Mouse (Mus musculus) left cerebral cortex, adult 18-20 months (tissue): ENCODE measurements at regions not wholly inside any gene's neighbourhood (a gene's known extent, or its start where the extent isn't known, plus 50 kb on each side); places are given as distances from the start of the nearest gene placed in this dataset.
A peak's percentile ranks its signal among the peaks of the same experiment; 100 is the strongest.

ENCODE experiments used
- DNase-seq, 2 experiments: peaks; one replicate each; pipeline ENCODE4 v3.0.0; 2021 to 2022; ENCODE audit warnings: low spot score in 2 of 2, mixed read lengths in 1 of 2

DNA sequence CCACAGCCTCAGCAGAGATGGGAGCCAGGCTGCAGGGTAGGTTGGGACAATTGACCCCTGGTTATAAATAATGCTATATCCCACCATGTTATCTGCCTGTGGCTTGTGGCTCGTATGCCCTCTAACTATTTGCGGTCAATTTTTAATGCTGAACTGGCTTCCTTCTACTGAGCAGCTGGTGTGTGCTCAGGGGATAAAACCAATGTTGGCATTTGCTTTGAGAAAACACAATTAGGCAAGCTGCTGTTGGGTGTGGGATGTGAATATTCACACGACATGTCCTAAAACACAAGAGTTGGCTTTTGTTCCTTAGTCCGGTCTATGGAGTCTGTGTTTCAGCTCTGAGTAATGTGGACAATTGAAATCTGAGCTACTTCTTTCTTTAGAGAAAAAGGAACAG lies 123.6 kb upstream of the Npvf start:
- no peak for DNase-seq

DNA sequence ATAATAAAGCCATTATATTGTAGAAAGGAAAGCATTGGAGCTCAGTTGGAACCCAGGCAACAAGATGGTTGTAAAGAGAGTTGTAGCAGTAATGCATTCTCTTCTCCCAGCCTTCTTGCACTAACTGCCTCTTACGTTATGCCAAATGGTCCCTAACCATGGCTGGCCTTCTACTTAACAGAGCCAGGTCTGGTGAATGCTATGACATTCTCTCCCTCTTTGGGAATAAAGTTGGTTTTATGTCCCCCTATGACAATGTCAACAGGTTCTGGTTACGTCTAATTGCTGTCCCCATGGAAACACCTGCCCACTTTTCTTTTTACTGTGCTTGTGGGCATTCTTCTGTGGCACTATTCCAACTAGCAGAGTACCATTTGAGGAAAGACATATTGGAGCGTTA lies 126.4 kb upstream of the Npvf start:
- DNase-seq: no peak

DNA sequence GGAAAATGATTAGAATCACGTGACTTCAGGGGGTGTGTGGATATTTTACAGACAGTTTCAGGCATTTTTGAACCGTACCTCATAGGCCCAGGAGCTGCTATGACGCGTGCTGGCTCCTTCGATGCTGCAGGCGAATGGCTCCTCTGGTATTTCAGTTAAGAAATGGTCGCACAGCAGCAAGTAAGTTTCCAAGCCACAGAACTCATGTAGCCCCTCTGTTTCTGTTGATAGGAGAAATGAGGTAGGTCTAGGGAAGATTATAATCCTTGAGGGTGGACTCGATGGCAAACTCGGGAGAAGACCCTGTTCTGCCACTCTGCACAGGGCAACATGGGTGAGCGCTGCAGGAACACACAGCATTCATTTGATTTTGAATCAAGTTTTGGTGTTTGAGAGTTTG lies 127.0 kb upstream of the Npvf start:
- DNase-seq: no peak

DNA sequence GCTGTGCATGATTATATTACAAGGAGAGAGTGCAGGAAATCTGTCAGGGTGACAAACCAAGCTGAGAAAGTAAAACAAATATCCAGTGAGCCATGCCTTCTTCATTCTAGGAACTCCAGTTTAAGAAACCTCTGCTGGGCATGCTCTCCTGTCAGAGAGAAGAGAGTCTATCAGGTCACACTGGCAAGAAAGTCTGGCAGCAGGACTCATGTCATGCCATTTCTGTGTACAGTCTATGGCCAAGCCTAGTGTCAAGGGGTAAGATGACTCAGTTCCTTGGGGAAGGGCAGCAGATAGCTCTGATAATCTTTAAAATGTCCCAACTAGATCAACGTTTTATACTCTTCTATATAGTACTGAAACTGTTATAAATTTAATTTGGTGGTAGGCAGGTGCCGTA lies 128.0 kb upstream of the Npvf start:
- DNase-seq: no peak

DNA sequence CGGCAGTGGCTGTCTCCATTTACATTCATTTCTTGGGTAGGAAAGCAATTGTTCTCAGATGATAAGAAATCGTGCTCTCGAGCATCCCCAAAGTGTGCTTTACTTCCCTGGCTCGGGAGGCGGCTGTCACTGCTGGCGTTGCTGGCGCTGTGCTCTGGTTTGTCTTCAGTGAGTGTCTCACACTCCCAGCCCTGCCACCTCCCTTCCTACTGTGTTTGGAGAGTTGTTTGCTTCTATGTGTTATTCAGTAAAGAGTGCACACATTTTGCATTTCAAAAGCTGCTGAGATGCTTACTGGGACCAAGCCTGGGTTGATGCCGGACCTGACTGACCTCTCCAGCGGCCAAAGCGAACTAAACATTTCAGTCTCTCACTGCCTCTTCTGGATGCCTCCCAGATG lies 129.3 kb upstream of the Npvf start:
- DNase-seq: peak; percentile 20 to 46

DNA sequence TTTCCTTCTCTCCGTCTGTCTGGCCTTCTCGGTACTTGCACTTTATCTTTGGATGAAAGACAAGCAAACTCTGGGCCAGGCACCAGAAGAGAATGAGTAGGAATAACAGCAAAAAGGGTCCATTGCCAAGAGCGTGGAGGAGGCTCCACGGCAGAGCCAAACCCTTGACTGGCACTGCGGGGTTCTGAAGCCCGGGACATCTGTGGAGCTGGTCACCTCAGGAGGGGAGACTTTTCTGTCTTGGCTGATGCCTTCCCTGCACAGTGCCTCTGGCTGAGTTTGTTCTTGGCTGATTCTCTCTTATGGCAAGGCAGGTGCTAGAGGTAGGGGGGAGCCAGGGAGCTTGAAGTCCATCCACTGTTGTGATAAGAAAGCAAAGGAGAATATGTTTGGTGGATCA lies 130.1 kb upstream of the Npvf start:
- no peak for DNase-seq

DNA sequence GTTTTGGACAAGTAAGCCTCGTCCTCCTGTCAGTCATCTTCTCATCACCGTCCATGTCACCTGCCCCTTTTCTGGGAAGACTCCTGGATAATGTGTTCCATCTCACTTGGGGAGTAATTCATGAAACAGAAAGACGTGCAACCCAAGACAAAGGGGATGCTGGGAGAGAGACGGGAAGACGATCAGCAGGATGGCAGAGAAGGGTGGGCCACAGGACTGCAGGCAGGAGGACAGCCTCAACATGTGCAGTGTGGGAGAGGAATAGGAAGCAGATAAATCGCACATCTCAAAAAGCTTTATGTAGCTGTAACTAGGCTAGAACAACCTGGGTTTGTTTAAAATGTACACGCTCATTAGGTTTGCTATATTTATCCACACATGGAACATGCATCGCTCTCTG lies 133.4 kb upstream of the Npvf start:
- DNase-seq: no peak

DNA sequence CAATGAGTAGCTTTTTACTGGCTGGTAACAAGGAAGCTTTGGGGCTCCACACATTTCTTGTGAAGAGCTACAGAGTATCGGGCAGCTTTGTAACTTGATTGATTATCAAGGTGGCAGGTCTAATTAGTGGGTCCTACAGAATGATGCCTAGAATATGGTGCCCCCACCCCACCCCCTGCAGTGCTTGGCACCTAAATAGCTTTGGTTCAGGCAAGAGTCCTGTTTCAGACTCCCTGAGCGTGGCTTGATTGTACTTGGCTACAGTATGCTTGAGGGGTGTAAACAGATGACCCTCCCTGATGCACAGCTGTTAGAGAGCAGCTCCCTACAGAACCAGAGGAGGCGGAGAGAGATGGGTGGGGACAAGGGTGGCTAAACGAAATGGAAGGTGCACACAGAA lies 145.7 kb upstream of the Npvf start:
- no peak for DNase-seq

DNA sequence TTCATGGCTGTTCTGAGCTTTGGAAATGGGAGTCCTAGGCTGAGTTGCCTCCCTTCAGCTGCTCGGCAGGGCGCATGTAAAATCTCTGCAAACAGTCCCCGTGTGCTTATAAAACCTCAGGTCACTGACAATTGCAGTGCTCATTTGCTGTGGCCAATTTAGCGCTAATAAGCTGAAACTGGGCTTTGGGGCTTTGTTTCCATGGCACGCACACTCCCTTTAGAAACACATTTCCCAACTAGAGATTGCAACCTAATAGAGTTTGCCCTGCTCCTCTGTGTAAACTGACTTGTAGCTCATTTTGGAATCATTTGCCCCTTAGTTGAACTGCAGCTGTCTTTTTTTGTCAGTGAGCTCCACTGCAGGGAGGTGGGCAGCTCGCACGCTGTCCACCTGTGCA lies 148.7 kb upstream of the Npvf start:
- no peak for DNase-seq

DNA sequence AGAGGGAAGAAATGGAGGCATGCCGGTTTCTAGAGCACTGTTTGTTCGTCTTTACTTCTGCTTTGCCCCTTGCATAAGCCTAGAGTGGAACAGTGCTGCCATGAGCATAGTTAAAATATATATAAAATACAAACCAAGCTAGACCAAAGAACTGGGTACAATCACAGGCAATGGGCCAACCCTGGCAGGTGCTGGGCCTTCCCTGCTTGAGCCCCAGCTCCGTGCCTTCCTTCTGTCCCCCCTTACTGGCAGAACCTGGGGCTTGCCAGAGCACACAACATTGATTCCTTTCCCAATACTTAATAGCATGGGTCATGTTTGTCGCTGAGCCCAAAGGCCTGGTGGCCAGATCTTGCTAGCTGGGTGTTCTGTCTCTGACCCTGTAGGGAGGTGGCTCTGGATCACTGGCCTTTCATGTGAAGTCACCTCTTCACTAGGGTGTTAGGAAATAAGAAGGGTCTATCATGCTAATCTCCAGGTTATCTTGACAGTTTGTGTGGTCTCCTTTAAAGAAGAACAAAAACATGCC lies 150.3 kb upstream of the Npvf start:
- DNase-seq: no peak

DNA sequence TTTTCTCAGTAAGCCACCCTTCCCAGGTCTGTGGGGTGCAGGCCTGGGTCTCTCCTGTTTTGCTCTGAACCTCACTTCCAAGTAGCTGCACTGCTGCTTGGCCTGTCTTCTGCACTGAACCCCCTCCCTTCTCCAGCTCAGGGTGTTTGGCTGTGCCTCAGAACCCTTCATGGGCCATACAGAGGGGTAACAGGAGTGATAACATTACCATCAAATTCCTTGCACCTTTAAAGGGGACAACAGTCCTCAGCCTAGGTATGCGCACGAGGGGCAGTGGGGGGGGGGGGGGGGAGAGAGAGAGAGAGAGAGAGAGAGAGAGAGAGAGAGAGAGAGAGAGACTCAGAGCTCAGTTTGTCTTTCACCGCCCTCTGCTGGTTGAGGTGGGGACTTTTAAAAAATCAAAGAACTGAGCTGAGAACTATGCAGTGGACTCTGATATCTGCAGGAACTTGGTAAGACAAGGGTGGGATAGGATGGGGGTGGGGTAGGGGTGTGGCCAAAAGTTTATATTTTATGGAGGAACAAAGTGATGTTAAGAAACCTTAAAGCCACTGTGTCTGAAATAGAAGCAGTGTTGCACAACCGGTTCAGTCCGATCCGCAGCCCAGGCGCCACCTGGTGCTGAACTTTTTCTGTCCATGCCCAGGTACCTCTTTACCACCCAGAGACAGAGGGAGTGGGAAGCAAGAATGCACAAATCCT lies 152.3 kb upstream of the Npvf start:
- peak; percentile 43 to 52 for DNase-seq

DNA sequence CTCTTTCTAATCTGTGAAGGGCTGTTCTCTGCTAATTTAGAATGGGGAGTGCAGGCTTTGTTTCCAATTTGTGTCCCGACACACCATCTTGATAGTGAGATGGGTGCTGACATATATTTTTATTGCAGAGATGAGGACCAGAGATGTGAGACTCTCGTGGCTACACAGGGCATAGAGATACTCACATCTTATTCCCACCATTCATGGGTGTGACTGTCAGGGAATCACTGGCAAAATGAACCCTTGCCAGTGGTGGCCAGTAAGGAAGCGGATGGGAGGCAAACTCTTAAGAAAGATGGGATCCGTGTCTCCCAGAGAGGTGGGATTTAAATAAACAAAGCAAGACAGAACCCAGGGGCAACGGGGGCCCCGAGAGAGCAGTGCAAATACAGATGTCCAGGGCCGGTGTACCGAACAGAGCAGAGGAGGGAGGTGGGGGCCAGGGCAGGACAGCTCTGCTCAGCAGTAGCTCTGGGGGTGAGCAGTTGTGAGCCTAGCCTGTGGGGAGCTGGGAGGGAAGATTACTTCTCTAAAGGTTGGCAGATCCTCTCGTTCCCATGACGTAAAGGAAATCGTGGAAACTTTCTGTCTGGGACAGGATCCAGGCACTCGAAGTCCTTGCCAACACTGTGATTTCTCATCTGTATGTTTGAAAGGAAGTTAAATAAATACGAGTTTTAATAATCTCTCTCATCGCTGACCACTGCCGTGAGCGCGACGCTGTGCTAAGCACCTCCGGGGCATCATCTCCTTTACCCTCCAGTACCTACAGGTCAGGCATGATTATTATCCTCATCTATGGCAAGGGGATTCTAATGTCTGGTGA lies 153.2 kb upstream of the Npvf start:
- peak in 1 of 2 experiments; percentile 20 for DNase-seq

DNA sequence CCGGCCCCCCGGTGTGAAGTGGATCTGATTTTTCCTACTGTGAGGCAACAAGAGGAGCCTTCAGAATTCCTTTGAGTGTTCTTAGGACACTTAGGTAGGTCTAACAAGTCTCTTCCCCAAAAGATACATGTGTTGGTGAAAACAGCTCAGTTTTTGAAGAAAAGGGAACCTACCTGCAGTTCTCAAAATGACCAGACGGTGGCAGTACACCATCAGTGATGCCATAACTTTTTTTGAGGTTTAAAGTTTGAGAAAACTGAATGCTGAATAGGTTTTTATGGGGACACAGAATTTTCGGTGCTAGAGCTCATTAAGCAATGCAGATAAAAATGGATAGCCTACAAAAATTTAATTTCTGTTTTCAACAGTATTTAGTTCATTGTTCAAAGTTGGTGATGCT lies 153.9 kb upstream of the Npvf start:
- DNase-seq: peak; percentile 66 to 86

DNA sequence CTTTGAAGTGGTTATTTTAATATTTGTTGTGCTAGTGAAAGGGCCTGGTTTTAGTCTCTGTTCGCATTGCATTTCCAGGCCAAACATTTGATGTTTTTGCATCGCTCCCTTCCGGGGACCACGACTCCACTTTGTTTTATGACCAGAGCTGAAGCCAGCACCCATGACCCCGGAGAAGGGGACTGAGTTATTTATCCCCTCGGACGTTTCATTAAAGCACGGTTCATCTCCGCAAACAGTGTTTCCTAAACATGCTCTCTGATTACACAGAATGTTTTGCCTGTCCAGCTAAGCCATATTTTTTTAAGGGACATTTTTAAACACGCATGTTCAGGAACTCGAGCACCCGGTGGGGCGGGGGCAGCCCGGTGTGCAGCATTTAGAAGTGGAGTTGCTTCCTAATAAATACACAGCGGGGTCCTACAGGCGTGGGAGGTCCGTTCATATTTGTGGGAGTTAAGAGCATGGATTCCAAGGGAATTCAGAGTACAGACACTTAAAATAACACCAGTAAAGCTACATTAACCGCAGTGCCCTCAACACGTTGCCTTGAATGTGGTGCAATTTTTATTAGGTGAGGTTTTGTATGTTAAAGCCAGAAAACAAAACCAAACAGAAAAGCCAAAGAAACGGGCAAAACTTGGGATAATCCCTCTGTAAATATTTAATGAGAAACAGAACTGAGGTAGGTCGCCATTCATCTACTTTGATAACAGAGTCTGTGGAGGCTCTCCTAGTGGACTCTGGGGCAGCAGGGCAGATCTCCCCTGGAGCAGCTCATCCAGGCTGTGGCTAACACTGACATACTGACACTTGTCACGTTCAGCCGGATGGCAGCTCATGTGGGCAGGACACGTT lies 154.8 kb upstream of the Npvf start:
- no peak for DNase-seq

DNA sequence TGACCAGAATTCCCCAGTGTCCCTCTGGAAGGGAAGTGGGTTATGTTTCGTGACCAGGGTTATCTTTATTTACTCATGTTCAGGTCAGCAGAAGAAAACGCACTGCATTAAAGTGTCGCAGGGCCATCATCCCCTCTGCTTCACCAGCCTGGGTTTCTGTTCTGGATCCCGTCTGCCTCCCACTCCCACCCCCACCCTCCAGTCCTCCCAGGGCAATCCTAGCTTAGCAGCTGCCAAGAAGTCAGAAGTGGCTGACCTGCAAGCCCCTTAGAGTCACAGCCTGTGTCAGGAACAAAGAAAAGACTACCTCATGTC lies 155.4 kb upstream of the Npvf start:
- no peak for DNase-seq

DNA sequence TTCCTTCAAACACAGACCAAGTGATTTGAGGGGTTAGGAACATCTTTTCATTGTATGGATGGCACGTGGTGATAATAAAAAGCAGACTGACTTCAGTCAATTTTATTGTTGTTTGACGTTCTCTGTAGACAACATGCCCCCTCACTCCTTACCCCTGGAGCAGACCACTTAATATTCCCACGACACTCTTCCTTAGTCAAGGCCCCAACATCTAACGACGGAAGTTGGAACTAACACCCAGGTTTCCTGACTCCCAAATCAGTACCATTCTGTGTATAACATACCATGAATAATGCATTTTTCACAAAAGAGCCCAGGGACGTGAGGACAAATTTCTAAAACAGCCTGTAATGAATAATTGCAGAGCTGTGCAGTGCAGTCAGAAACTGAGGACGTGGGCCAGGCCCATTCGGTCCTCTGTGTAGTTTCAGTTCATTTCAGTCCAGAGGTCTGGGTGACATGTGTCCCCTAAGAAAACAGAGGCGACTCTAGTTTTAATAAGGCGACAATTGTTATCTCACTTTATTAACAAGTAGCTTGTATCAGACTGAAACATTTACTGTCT lies 160.8 kb upstream of the Npvf start:
- no peak for DNase-seq

DNA sequence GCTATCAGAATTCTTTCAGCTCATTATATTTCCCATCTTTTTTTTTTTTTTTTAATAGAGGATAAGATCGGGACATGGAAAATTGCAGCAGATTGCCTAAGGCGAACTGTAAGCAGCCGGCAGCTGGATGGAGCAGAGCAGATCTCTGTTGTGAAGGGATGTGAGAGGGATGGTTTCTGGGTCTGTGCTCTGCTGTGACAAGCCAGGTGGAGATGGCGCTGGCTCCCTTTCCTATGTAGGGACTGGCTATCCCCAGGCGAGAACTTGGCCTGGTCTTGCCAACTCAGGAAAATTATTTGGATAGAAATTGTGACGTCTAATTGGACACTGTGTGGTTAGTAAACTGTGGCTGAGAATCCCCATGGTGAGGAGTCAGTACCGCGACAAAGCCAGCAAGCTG lies 161.3 kb upstream of the Npvf start:
- DNase-seq: no peak

DNA sequence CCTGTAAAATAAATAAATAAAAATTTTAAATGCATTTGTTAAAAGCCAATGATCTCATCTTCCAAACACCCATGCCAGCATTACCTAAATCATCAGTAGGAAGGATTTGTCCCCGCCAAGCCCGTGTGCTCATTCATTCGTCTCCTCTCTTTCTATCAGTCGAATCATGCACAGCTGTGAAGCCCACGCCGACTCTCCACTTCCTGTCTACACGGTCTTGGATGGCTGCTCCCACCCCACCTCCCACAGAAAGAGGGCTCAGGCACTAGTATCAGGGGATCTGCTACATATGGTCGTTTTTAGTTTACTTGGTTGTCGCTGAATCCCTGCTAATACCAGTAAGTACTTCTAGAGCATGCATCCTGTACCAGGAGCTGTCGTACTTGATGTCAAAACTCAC lies 163.2 kb upstream of the Npvf start:
- DNase-seq: no peak

DNA sequence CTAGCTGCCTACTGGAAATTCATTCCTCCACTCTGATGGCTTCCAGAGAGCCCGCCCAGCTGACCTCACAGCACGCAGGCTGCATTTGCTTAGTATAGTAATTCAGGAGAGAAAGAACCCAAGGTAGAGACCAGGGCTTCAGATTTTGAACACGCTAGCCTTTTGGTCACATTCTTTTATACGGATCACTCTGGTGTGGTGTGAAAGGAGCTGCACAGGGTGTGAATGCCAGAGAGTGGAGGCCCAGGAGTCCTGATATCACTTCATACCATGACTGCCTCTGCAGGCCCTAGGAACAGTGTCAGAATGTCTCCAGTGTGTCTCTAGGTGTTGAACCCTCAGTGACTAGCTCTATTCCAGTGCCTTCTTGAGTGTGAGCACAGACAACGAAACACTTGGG lies 164.2 kb upstream of the Npvf start:
- DNase-seq: no peak

DNA sequence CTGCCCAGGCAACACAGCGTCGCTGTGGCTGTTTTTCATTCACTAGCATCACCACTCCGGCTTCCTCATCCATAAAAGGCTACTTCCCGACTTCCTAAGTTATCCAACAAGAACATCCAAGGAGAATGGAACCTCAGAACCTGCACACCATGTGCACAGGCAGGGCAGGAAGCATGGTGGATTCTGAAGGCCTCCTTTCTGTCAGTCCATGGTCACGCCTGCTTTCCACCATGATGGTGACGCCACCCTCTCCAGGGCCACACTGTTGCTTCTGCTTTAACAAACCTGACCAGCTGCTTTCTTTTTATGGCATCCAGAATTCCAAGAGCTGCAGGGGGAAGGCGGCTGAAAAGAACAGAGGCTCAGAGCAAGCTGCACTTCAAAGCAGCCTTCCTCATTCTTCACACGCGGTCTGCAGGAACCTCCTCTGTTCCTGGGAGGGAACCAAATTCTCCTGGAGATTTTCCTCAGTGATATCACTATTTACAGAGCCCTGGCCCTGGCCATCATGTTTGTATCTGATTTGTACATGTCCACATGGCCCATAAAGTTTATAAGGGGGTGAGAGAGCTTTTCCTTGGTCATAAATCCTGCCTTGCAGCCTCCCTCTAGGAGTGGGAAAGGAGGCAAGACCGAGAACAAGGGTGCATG lies 164.8 kb upstream of the Npvf start:
- DNase-seq: no peak
